13 mouse cellular contexts compared by ENCODE assay signal in the genomic region with DNA sequence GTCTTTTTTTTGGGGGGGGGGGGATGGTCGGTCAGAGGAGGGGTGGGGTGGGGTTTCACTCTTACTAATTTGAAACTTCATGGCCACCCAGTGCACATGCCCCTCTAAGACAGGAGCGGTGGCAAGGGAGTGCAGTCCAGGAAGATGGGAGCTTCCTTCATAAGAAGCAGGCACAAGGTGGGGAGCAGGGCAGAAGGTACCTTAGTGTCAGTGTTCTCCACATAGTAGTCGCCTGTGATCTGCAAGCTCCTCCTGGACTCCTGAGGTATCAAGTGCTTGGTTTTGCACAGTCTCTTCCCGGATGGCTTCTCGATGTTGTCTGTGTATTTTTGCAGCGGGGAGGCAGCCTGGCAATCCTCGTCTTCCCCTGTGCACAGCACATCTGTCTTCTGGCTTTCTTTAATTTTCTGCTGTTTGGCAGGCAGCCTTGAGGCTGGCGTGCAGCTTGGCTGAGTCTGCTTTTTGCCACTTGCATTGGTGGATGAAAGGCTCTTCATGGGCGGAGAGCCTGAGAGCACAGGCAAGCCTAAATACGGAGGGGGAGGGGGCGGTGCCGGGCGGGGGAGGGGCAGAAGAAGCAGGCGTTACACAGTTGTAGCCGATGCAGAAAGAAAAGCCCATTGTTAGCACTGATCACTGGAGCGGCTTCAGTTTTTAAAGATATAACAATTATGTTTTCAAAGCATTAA.
DNase-seq lines count a peak whose midpoint lies in the region; ATAC-seq and TF ChIP-seq lines count a peak whose summit lies in the region.
"Had no signal": no experiment of that assay in that cellular context is flagged by ENCODE, and none has a peak within 500 bp of the region (broad histone marks: within the 10 kb centered on the region; RNA-seq: fewer than 3 reads in every experiment).

No protein-coding gene starts in this region.

- H3K4me1 ChIP-seq in ES-Bruce4 (ENCODE audit: control insufficient read depth, insufficient read depth, low read length): peaks cover 10% of the 10 kb centered on the region
- peaks cover 20% of the 10 kb centered on the region for H3K4me1 ChIP-seq in hindbrain, embryonic 15.5 days (replicated peaks)
- no peaks in the 10 kb centered on the region for H3K4me1 ChIP-seq in liver, embryonic 11.5 days (replicated peaks; ENCODE audit: control insufficient read depth, insufficient read depth, low read length)

- no peak overlapping the region for H3K4me2 ChIP-seq in hindbrain, embryonic 15.5 days
- H3K4me2 ChIP-seq in liver, embryonic 11.5 days: no peak overlapping the region
- H3K4me2 ChIP-seq: limb, embryonic 15.5 days had no signal

- no peak for TF ChIP-seq CTCF in ES-Bruce4 (IDR thresholded peaks at IDR 0.05; ENCODE audit: low read depth, low read length)
- TF ChIP-seq CTCF in brain, embryonic 14.5 days (IDR thresholded peaks at IDR 0.05; ENCODE audit: borderline replicate concordance, extremely low read depth, insufficient read depth, insufficient read length): no peak

- TF ChIP-seq POLR2A in ES-Bruce4 (IDR thresholded peaks at IDR 0.05; ENCODE audit: insufficient read depth, low read length): no peak
- TF ChIP-seq POLR2A in brain, embryonic 14.5 days (IDR thresholded peaks at IDR 0.05; ENCODE audit: borderline replicate concordance, extremely low read depth, insufficient read depth, insufficient read length, poor library complexity, severe bottlenecking): no peak

- WGBS in hindbrain, embryonic 15.5 days: 19% methylated on average over 16 of the region's 16 CpGs
- 55% methylated on average over 16 of the region's 16 CpGs for WGBS in liver, embryonic 11.5 days

- ATAC-seq in hindbrain, embryonic 15.5 days (ENCODE audit: low FRiP score, low read depth): peak; percentile 67; the same call in 1 of the 2 replicates
- no peak for ATAC-seq in liver, embryonic 11.5 days (replicated peaks; ENCODE audit: low FRiP score)

- no peaks in the 10 kb centered on the region for H3K9me3 ChIP-seq in ES-Bruce4 (replicated peaks; ENCODE audit: control insufficient read depth, insufficient read depth, low read length, poor library complexity, severe bottlenecking)
- no peaks in the 10 kb centered on the region for H3K9me3 ChIP-seq in hindbrain, embryonic 15.5 days
- H3K9me3 ChIP-seq in liver, embryonic 11.5 days (ENCODE audit: control insufficient read depth, low read length): no peaks in the 10 kb centered on the region
- H3K9me3 ChIP-seq: limb, embryonic 15.5 days had no signal

- TF ChIP-seq EP300 in ES-Bruce4 (IDR thresholded peaks at IDR 0.05; ENCODE audit: insufficient read depth, low read depth, low read length): no peak

- H3K36me3 ChIP-seq in ES-Bruce4 (ENCODE audit: control insufficient read depth, insufficient read depth, low read length, poor library complexity, severe bottlenecking): no peaks in the 10 kb centered on the region
- no peaks in the 10 kb centered on the region for H3K36me3 ChIP-seq in hindbrain, embryonic 15.5 days
- peaks cover 5% of the 10 kb centered on the region; the same call in 1 of the 2 replicates for H3K36me3 ChIP-seq in liver, embryonic 11.5 days (ENCODE audit: control insufficient read depth, insufficient read depth, low read length)

- no peak overlapping the region for H3K9ac ChIP-seq in ES-Bruce4 (ENCODE audit: low read depth, poor library complexity, severe bottlenecking)
- H3K9ac ChIP-seq in hindbrain, embryonic 15.5 days: no peak overlapping the region
- no peak overlapping the region for H3K9ac ChIP-seq in liver, embryonic 11.5 days (ENCODE audit: low read depth, low read length)
- H3K9ac ChIP-seq: limb, embryonic 15.5 days had no signal

- DNase-seq in left cerebral cortex, postnatal 14 days (ENCODE audit: low spot score in 2 of 2): peak; percentile 14 to 20
- no peak for DNase-seq in left cerebral cortex, adult 11 months (ENCODE audit: low spot score)
- peak; percentile 84 for DNase-seq in brain, embryonic 14.5 days (ENCODE audit: low read depth)
- DNase-seq in gastrocnemius, postnatal 25 days: no peak
- DNase-seq in liver, embryonic 11.5 days (ENCODE audit: low spot score): no peak
- DNase-seq in kidney, postnatal 4 days: no peak
- DNase-seq: adrenal gland, adult 2 months; cerebellum, postnatal 36 days; kidney, postnatal 14 days; thymus, postnatal 14 days had no signal

- H3K27me3 ChIP-seq in ES-Bruce4 (ENCODE audit: control insufficient read depth, insufficient read depth, low read length, poor library complexity, severe bottlenecking): no peaks in the 10 kb centered on the region
- no peaks in the 10 kb centered on the region for H3K27me3 ChIP-seq in hindbrain, embryonic 15.5 days
- no peaks in the 10 kb centered on the region; the same call in none of the 2 replicates for H3K27me3 ChIP-seq in liver, embryonic 11.5 days (replicated peaks; ENCODE audit: control insufficient read depth, insufficient read depth, low read length)

- peak overlapping the region; percentile 54 for H3K4me3 ChIP-seq in ES-Bruce4 (ENCODE audit: low read depth, low read length)
- H3K4me3 ChIP-seq in hindbrain, embryonic 15.5 days: no peak overlapping the region
- H3K4me3 ChIP-seq in liver, embryonic 11.5 days (ENCODE audit: low read depth, low read length): no peak overlapping the region
- H3K4me3 ChIP-seq: limb, embryonic 15.5 days had no signal

- intact Hi-C loops in left cerebral cortex, postnatal 14 days (cut with DNase I): no loop called here

- H3K27ac ChIP-seq in ES-Bruce4 (ENCODE audit: insufficient read depth, low read length): peak overlapping the region; percentile 15; the same call in 1 of the 2 replicates
- peak overlapping the region; percentile 39; the same call in 1 of the 2 replicates for H3K27ac ChIP-seq in hindbrain, embryonic 15.5 days (replicated peaks)
- no peak overlapping the region for H3K27ac ChIP-seq in liver, embryonic 11.5 days (ENCODE audit: low read depth, low read length)
- H3K27ac ChIP-seq: limb, embryonic 15.5 days had no signal

Comparison
In these comparisons a context has a peak if more than half of its experiments do, and no peak if none do; other contexts are left out.
1. DNase-seq: peak in left cerebral cortex, postnatal 14 days (2 of 2) and brain, embryonic 14.5 days (single experiment); none in left cerebral cortex, adult 11 months (single experiment), gastrocnemius, postnatal 25 days (single experiment), liver, embryonic 11.5 days (single experiment) and kidney, postnatal 4 days (0 of 2).